Mouse (Mus musculus): ENCODE results near the gene Fblim1.

DNA sequence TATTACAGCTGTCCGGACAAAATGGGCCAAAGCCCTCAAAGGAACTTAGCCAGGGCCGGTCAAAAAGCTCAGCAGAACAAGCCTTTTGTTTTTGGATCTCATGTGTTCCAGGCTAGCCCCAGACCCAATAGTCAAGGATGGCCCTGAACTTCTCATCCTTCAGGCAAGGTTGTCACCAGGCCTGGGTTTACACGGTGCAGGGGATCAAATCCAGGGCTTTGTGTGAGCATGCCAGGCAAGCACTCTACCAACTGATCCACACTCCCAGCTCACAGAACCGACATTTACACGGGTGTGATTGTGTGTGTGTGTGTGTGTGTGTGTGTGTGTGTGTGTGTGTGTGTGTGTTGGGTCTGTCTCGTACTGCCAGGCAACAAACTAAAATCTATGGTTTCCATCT, 10.9 kb upstream of the Fblim1 start:
- TF ChIP-seq CTCF (conservative IDR thresholded peaks at IDR 0.05; ENCODE audit: low read length), result no peak
- no peak for TF ChIP-seq POU5F1 (IDR thresholded peaks at IDR 0.05; ENCODE audit: borderline replicate concordance, low read length)
- no peak for TF ChIP-seq NANOG (IDR thresholded peaks at IDR 0.05; ENCODE audit: borderline replicate concordance, low read length)

All from E14TG2a.4 (cell line).